Mouse (Mus musculus): Measurements from ENCODE around the gene Trim30c. TPM values are rescaled to one million over a fixed set of nuclear protein-coding genes. Genes with fewer than 3 reads are reported as not detected.
"Not testable (repeated sequence)": the region's sequence is repeated elsewhere in the genome, so short reads cannot be mapped to it uniquely, and the experiment has no call there.

Trim30c gene
- polyA plus RNA-seq (2016; fragmentation: Nextera tagmentation; extraction: Ambion mirVana): not detected in 2 replicates

GRCm38 (mm10) chr7:104400698-104401097, at the start of gene Trim30c:
Gene Trim30c (minus strand): TSS chr7:104400837.
- ATAC-seq (ENCODE audit: insufficient number of reproducible peaks, low FRiP score): no peak
- Histone ChIP-seq H3K9ac (no peak within 1 kb of the TSS), H3K4me1 (replicated peaks) (no peaks in the 10 kb centered on the region), H3K27ac (ENCODE audit: poor library complexity, severe bottlenecking) (no peak within 1 kb of the TSS), H3K36me3 (no peaks in the 10 kb centered on the region), H3K4me3 (no peak within 1 kb of the TSS), H3K27me3 (replicated peaks) (no peaks in the 10 kb centered on the region), H3K4me2 (no peak within 1 kb of the TSS), H3K9me3 (replicated peaks) (0 out of 2 replicates have a peak, but pooled peaks cover 2% of the 10 kb centered on the region)
- WGBS: 69% methylated on average over 1 of the region's 1 CpGs

GRCm38 (mm10) chr7:104445961-104446645, 45.5 kb upstream of the Trim30c start:
- H3K27me3 ChIP-seq (replicated peaks): no peaks in the 10 kb centered on the region
- H3K4me1 ChIP-seq (replicated peaks): no peaks in the 10 kb centered on the region
- peak; percentile 59; the same call in 1 of the 2 replicates for ATAC-seq (ENCODE audit: insufficient number of reproducible peaks, low FRiP score)
- H3K4me3 ChIP-seq: no peak overlapping the region
- H3K4me2 ChIP-seq: no peak overlapping the region
- no peaks in the 10 kb centered on the region for H3K9me3 ChIP-seq (replicated peaks)
- 42% methylated on average over 2 of the region's 2 CpGs for WGBS
- H3K36me3 ChIP-seq: no peaks in the 10 kb centered on the region
- H3K27ac ChIP-seq (ENCODE audit: poor library complexity, severe bottlenecking): no peak overlapping the region
- H3K9ac ChIP-seq: no peak overlapping the region

GRCm38 (mm10) chr7:104404460-104404950, 3.9 kb upstream of the Trim30c start:
- H3K27me3 ChIP-seq (replicated peaks): no peaks in the 10 kb centered on the region
- no peaks in the 10 kb centered on the region for H3K36me3 ChIP-seq
- no peak for ATAC-seq (ENCODE audit: insufficient number of reproducible peaks, low FRiP score)
- 85% methylated on average over 3 of the region's 3 CpGs for whole genome bisulfite sequencing
- no peak overlapping the region for H3K4me2 ChIP-seq
- no peak overlapping the region for H3K4me3 ChIP-seq
- H3K4me1 ChIP-seq (replicated peaks): no peaks in the 10 kb centered on the region
- H3K9ac ChIP-seq: no peak overlapping the region
- 0 out of 2 replicates have a peak, but pooled peaks cover 2% of the 10 kb centered on the region for H3K9me3 ChIP-seq (replicated peaks)
- no peak overlapping the region for H3K27ac ChIP-seq (ENCODE audit: poor library complexity, severe bottlenecking)

GRCm38 (mm10) chr7:104401140-104401539, 503 bp upstream of the Trim30c start:
- H3K4me3 ChIP-seq: no peak overlapping the region
- H3K9me3 ChIP-seq (replicated peaks): 0 out of 2 replicates have a peak, but pooled peaks cover 2% of the 10 kb centered on the region
- no peak overlapping the region for H3K9ac ChIP-seq
- no peaks in the 10 kb centered on the region for H3K36me3 ChIP-seq
- H3K4me2 ChIP-seq: no peak overlapping the region
- no peak overlapping the region for H3K27ac ChIP-seq (ENCODE audit: poor library complexity, severe bottlenecking)
- H3K27me3 ChIP-seq (replicated peaks): no peaks in the 10 kb centered on the region
- no peaks in the 10 kb centered on the region for H3K4me1 ChIP-seq (replicated peaks)
- ATAC-seq (ENCODE audit: insufficient number of reproducible peaks, low FRiP score): no peak

- Histone ChIP-seq H3K4me2 (no peak overlapping the region), H3K27me3 (replicated peaks) (no peaks in the 10 kb centered on the region), H3K36me3 (no peaks in the 10 kb centered on the region), H3K9me3 (replicated peaks) (no peaks in the 10 kb centered on the region), H3K4me1 (replicated peaks) (no peaks in the 10 kb centered on the region), H3K9ac (no peak overlapping the region), H3K4me3 (no peak overlapping the region), H3K27ac (ENCODE audit: poor library complexity, severe bottlenecking) (no peak overlapping the region)
- ATAC-seq (ENCODE audit: insufficient number of reproducible peaks, low FRiP score): no peak
- WGBS: 60% methylated on average over 1 of the region's 1 CpGs
Measured at GRCm38 (mm10) chr7:104398492-104398891, 2.1 kb downstream of the Trim30c start.

DNA sequence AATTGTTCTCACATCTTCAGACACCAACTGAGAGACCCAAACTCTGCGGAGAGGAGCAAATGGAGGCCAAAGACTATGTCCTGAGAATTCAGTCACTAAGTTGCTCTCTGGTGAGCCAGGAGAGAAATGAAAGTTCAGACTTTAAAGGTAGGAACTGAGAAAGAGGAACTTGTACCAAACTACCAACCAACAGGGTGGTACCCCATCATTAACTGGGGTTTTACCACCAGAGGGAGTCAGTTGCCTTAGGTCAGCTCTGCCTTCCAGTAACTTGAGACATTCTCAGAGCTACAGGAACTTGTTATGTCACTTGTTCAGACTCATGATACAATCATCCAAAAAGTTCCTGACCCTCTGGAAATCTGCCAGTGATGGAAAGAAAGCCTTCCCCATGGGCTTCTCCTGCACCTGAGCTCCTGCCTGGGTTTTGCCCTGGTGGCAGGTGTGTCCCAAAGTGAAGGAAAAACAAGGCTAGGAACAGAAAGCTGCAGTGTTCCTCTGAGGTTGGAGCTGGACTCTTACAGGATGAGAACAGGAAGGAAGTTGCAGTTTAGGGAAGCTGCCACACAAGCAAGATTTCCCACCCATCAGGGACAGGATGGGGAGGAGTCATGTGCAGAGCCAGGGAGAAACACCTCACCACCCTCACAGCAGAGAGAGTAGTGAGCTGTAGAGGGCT, 30.8 kb downstream of the Trim30c start, which contains the start of gene Trim30b:
Gene Trim30b (minus strand): TSS at position 149 of the 679 bp plus-strand sequence.
- Histone ChIP-seq H3K27me3 (replicated peaks) (no peaks in the 10 kb centered on the region), H3K9ac (no peak within 1 kb of the TSS), H3K27ac (ENCODE audit: poor library complexity, severe bottlenecking) (no peak within 1 kb of the TSS), H3K4me1 (replicated peaks) (no peaks in the 10 kb centered on the region), H3K4me2 (no peak within 1 kb of the TSS), H3K9me3 (replicated peaks) (no peaks in the 10 kb centered on the region; the same call in 1 of the 2 replicates), H3K36me3 (no peaks in the 10 kb centered on the region), H3K4me3 (no peak within 1 kb of the TSS)
- WGBS: 68% methylated on average over 1 of the region's 1 CpGs
- ATAC-seq (ENCODE audit: insufficient number of reproducible peaks, low FRiP score): no peak

DNA sequence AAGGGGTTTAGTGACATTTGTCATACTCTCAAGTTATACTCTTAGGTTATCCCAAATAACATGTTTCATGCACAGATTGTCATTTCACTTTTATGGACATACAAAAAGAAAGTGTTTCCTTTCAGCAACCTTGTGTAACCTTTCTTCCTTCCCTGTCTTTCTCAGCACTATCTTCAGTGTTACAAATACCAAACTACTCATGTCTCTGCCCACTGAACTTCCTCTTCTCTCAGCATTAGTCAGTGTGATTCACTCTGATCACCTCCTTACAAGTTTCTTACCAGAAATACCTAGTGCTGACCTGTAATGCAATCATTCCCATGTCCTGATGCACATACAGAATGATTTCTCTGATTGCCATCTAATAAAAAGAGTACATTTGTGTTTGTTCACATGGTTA, 34.3 kb downstream of the Trim30c start:
- no peak for ATAC-seq (ENCODE audit: insufficient number of reproducible peaks, low FRiP score)

DNA sequence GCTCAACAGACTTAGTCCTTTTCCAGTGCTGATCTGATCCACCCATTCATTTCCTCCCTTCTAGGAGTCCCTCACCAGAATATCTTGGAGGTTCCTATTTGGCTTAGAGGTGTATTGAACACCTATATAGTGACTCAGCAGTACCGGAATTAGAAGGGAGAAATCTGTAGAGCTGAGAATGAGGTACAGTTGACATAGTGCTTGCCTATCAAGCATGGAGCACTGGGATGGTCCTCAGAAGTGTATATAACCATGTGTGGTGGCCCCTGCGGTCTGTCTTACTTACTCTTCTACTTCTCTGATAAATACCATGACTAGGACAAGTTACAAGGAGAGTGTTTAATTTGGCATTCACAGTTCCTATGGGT, 47.1 kb downstream of the Trim30c start:
- Histone ChIP-seq H3K36me3 (no peaks in the 10 kb centered on the region), H3K4me1 (replicated peaks) (peaks cover 7% of the 10 kb centered on the region; the same call in 1 of the 2 replicates), H3K4me2 (peak overlapping the region; percentile 74), H3K27me3 (replicated peaks) (no peaks in the 10 kb centered on the region), H3K27ac (ENCODE audit: poor library complexity, severe bottlenecking) (peak overlapping the region; percentile 83), H3K9me3 (replicated peaks) (no peaks in the 10 kb centered on the region), H3K9ac (no peak overlapping the region), H3K4me3 (0 out of 2 replicates have a peak overlapping the region, but pooled peaks have one; percentile 53)
- ATAC-seq (ENCODE audit: insufficient number of reproducible peaks, low FRiP score): peak; percentile 28; the same call in 1 of the 2 replicates
- 56% methylated on average over 2 of the region's 2 CpGs for WGBS

More for the DNA sequence above, 34.3 kb downstream of the Trim30c start:
- Histone ChIP-seq H3K27ac (ENCODE audit: poor library complexity, severe bottlenecking) (no peak overlapping the region), H3K9me3 (replicated peaks) (no peaks in the 10 kb centered on the region), H3K27me3 (replicated peaks) (no peaks in the 10 kb centered on the region), H3K4me1 (replicated peaks) (no peaks in the 10 kb centered on the region), H3K4me2 (no peak overlapping the region), H3K4me3 (no peak overlapping the region), H3K9ac (no peak overlapping the region), H3K36me3 (no peaks in the 10 kb centered on the region)

DNA sequence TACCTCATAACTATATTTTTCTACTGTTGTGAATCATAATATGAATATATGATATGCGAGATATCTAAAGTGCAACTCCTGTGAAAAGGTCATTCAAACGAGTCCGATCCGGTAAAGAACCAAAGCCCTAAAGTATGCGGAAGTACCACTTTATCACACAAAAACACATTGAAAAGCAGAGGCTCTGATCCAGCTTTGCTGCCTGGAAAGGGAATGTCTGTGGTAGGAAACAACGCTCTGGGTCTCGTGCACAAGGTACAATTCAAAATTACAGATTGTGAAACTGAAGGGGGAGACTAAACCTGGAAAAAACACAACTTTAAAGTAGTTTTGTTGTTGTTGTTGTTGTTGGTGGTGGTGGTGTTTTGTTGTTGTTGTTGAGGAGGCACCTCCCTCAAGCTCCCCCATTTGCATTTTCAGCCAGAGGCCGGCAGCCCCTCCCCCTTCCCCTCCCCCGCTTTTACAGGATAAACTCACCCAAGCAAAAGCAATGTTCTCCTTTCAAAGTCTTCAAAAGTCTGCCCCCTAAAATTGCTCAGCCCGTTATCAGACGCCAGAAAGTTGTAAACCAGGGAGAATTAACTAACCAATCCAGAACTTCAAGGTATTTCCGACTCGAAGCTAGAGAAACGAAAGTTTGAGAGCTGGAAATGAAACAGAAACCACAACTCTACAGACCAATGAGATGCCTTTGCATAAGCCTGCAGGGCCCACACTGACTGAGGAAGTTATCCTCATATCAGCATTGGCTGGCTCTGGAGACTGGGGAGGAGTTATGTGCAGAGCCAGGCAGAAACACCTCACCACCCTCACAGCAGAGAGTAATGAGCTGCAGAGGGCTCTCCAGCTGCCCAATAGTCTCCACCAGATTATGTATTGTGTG, 47.7 kb downstream of the Trim30c start, which contains the start of gene Trim12c:
Gene Trim12c (minus strand): TSS at position 646 of the 883 bp plus-strand sequence.
- H3K27me3 ChIP-seq (replicated peaks): no peaks in the 10 kb centered on the region
- no peaks in the 10 kb centered on the region for H3K36me3 ChIP-seq
- H3K4me1 ChIP-seq (replicated peaks): peaks cover 7% of the 10 kb centered on the region; the same call in 1 of the 2 replicates
- H3K27ac ChIP-seq (ENCODE audit: poor library complexity, severe bottlenecking): peak within 1 kb of the TSS; percentile 83
- peak; percentile 100 for ATAC-seq (ENCODE audit: insufficient number of reproducible peaks, low FRiP score)
- H3K4me3 ChIP-seq: peak within 1 kb of the TSS; percentile 53
- H3K9ac ChIP-seq: peak within 1 kb of the TSS; percentile 48; the same call in 1 of the 2 replicates
- peak within 1 kb of the TSS; percentile 74 for H3K4me2 ChIP-seq
- H3K9me3 ChIP-seq (replicated peaks): no peaks in the 10 kb centered on the region
- WGBS: 3% methylated on average over 14 of the region's 14 CpGs

DNA sequence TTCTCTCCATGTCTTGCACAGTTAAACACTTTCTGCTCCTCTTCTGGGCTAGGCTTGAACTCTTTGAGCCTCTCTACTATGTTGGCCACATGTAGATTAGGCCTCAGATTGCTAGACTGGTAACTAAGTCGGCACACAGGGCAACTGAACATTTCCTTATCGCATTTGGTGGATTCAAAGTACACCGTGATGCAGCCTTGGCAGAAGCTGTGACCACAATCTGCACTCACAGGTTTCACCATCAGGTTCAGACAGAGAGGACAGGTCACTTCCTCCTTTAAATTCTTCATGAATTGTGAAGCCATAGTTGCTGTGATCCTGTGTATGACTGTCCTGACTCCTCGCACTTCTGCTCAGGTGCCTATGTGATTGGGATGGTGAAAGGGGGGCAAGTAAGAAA, 52.6 kb downstream of the Trim30c start:
- not testable (repeated sequence) for H3K27ac ChIP-seq (ENCODE audit: poor library complexity, severe bottlenecking); H3K9ac ChIP-seq; H3K4me1 ChIP-seq (replicated peaks); H3K9me3 ChIP-seq (replicated peaks); H3K4me2 ChIP-seq; H3K27me3 ChIP-seq (replicated peaks); ATAC-seq (ENCODE audit: insufficient number of reproducible peaks, low FRiP score); H3K4me3 ChIP-seq
- 75% methylated on average over 4 of the region's 4 CpGs for WGBS
- H3K36me3 ChIP-seq: peaks cover 16% of the 10 kb centered on the region

Data from heart, embryonic 12.5 days (tissue).